Mouse (Mus musculus): ENCODE results near the gene Zbp1.

Gene Zbp1

DNA sequence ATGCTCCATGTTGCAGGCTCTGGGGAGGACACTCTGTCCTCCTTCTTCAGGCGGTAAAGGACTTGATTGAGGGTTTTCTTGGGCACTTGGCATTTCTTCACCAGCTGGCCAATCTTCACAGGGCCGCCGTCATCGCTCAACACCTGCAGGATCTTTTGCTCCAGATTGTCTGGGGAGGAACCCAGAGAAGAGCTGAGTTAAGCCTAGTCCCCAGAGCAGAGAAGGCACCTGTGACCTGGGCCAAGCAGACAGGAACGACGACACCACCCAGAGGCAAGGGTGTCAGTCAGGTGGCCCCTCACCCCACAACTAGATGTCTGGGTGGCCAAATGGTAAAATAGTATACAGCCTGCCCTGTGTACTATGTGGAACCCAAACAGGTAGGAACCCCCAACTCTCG is 1.9 kb downstream of the Zbp1 start:
- DNase-seq (ENCODE audit: low read depth, low spot score): no peak

DNA sequence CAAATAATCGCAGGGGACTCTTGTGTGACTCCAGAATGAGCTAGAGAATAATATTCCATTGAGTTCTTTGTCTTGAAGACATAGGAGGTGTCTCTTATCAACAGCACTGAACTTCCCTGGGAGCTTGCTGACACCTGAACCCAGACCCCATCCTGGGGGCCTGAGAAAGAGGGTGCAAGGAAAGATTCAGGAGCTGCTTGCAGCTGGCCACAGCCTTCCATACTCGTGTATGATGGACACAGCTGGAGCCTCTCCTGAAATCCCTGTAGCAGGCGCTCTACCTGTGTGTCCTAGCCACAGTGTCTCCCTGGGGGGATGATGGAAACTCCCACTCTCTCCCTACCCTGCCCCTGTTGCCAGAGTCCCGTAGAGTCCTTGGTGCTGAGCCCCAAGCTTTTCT is 6.5 kb downstream of the Zbp1 start:
- no peak for DNase-seq (ENCODE audit: low read depth, low spot score)

DNA sequence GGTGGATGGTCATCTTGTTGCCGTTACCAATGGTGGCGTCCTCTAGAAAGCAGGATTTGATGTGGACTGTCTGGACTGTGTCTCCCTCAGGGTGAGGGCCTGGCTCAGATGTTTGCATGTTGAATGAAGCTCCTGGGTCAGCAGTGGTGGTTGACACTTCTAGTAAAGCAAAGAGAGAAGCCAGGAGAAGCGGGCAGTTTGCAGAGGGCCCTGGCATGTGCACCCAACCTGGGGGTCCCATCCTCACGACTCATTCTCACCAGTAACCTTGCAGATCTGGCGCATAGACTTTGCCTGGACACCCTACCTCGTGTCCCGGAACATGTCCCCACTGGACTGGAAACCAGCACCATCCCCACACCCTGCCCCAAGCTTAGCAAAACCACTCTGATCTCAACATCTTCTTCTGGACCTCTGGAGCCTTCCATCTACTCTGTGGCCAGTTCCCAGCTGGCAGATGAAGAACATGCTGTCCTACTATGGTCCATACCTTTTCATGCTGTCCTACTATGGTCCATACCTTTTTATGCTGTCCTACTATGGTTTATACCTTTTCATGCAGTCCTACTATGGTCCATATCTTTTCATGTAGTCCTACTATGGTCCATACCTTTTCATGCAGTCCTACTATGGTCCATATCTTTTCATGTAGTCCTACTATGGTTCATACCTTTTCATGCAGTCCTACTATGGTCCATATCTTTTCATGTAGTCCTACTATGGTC is 9.5 kb downstream of the Zbp1 start:
- DNase-seq (ENCODE audit: low read depth, low spot score): no peak

DNA sequence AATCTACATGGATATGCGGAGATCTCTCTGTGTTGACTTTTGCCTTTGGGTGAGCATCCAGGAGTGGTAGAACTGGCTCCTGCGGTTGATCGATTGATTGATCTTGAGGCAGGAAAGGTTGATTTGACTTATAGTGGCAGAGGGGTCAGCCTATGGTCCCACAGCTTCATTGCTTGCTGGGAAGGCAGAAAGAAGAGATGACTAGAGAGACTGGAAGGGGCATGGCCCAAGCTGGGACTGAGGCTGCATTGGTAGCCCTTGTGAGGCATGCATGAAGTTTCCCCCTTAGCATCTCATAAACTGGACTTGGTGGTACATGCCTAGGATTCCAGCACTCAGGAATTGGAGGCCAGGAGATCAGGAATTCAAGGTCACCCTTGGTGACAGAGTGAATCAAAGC is 11.7 kb downstream of the Zbp1 start:
- no peak for DNase-seq (ENCODE audit: low read depth, low spot score)

DNA sequence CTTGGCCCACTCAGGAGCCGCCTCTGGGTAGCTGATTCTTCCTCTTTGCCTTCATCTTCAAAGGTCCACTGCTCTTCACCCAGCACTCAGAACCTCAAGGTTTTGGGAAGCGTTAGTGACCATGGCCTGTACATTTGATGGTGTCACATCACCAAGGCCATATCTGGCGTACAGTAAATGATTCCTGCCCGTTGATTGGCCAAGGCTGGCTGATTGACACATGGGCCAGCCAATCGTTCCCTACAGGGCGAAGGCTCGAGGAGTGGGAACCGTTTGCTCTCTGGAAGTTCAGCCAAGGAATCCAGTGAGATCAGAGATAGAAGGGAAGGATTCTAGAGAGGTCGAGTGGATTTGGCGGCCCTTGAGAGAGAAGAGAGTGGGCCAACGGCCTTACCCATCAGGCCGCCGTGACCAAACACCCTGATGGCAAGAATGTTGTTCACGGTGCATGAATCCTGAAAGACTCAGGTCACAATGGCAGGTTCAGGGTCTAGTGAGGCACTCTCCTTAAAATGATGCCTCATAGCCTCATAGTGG is 13.1 kb downstream of the Zbp1 start:
- no peak for DNase-seq (ENCODE audit: low read depth, low spot score)

DNA sequence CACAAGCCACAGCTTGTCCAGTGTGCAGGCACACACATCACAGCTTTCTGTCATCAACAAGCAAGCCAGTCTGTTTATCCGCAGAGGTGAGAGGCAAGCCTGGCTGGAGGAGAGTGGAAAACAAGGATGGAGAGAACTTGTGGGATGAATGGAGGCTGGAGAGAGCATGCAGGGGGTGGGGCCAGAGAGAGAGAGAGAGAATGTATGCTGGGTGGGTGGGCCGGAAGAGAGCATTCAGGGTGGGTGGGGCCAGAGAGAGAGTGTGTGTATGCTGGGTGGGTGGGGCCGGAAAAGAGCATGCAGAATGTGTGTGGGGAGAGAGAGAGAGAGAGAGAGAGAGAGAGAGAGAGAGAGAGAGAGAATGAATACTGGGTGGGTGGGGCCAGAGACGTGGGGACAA is 14.1 kb downstream of the Zbp1 start:
- DNase-seq (ENCODE audit: low read depth, low spot score): no peak

DNA sequence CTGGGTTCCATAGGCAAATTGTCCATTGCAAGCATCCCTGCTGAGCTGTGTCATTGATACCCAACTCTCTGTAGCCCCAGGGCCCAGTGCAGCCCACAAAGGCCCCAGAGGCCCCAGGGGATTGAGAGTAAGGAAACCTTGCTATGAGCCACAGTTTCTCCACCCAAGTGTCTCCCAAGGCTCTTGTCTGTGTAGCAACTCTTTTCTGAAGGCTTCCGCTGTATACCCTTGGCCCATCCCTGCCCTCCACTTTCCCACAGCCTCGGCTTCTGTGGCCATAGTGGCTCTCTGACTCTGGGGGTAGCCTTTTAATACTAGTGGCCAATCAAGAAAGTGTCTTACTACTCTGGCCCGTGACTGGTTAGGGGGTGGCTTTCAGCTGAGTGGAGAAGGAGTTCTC is 15.0 kb downstream of the Zbp1 start:
- no peak for DNase-seq (ENCODE audit: low read depth, low spot score)

DNA sequence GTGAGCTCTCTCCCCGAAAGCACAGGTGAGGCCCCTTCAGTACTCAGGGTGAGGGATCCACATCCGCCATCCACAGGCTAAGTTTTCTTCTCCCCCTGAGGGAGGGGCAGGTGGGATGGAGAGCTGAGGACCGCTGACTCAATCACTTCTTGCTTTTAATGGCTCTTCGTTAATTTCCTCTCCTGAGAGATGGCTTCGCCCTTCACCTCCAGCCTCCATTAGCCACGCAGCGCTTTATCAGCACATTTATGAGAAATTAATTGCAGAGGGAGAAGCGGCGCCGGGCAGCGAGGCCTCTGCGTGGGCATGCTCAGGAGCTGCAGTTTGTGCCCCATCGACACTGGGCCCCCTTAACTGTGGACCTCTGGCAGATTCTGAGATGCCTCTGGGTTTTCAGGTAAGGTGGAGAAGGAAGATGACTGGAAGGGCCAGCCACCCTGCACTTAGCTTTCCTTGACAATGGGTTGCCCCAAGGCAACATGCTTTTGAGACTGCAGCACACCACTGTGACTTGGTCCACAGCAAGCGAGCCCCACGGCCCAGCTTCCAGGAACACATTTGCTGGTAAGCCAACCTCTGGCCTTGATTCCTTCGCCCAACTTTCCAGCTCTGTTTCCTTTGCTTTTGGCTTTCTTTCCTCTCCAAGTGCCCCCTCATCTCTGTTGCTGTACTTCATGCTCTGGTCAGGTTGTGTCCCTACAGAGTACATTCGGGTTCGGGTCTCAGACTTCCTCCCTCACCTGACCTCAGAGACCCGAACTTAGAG is 15.6 kb downstream of the Zbp1 start:
- no peak for DNase-seq (ENCODE audit: low read depth, low spot score)

DNA sequence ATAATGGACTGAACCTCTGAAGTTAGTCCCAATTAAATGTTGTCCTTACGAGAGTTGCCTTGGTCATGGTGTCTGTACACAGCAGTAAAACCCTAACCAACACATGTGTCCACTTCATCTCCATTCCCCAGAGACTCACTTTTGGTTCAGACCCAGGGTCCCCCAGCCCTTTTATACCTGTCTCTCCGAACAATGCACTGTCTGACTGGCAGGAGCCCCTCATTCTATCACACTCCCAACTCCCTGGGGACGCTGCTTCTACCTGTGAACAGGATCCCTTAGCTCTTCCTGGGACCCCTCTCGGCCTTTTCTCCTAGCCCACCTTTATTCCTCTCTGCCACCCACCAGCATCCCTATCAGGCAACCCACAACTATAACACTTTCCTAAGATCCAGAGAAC is 23.9 kb downstream of the Zbp1 start:
- no peak for DNase-seq (ENCODE audit: low read depth, low spot score)

DNA sequence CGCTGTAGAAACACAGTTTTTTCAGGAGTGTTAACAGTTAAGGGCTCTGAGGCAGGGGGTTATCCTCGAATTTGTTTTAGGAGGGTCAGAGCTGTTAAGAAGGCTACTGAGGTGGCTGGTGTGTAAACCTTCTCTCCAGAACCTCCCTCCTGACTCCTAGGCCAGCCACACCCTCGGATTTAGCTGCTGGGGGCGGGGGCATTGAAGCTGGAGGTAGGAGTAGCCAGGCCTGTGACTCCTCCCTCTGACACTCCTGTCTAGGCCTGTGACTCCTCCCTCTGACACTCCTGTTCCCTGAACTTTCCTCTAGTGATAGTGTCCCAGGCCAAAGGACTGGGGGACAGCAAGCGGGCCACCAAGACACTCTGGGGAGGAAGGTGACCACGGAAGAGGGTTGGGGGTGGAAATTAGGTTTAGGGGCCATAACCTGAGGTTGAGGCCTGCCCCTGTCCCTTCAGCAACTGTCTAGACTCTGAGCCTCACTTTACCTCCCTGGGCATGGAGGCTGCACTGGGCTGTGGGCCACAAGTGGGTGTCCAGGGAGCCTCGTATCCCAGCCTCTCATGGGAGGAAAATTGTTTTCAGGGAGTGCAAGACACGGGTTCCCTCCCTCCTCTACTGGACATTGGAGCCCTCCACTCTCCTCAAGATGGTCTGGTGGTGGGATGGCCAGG is 31.4 kb downstream of the Zbp1 start:
- peak; percentile 26 for DNase-seq (ENCODE audit: low read depth, low spot score)

DNA sequence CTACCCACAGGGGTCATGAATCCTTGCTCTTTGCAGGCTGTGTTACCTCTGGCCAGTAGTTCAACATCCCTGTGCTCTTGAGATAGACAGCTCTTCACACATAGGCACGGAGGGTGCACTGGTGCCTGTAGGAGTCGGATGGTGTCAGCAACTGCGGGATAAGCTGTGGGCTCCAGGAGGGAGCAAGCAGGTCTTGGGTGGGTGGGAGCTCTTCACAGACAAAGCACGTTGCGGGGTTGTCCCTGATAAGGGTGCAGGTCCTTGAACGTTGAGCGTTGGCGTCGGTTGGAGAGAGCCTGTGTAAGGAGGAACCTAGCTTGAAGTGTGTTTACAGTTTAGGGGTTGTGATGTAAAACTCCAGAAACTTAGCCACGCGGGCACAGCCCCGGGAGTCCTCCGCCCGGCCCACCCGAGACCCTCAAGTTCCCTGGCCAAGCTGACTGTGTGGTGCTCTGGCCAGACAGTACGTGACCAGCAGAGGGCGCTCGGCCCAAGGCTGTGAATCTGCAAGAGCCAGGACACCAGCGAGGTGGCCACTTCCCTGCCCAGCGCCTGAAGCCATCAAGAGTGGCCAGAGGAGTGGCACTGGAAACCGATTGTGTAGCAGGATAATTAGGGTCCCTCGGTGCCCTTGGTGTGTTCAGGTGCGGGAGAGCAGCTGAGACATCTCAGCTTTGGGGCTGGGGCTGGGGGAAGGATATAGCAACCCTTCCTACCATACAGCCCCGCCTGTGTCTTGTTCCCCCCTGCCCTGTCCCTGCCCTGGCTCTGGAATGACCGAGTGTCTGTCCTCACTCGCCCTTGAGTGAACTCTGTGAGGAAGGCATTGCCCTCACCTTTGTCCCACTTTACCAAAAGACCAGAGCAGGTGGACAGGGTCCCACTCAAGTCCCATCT is 32.4 kb downstream of the Zbp1 start:
- DNase-seq (ENCODE audit: low read depth, low spot score): peak; percentile 70

DNA sequence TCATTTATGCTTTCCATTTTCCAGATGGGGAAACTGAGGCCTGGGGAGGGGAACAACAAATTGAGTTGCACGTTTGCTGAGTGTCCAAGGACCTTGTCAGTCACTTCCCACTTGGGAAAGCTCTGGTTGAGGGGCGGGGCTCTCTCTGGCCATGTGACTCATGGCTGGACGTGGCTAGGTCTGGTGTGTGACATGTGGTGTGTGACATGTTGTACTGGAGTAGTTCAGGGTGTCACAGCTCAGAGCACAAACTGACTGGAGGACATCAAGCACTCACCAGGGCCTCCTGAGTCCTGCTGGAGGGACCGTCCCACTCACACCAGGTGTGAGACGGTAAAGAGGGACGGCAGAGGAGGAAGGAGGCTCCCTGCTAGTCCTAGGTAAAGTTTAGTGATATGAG is 33.4 kb downstream of the Zbp1 start:
- no peak for DNase-seq (ENCODE audit: low read depth, low spot score)

DNA sequence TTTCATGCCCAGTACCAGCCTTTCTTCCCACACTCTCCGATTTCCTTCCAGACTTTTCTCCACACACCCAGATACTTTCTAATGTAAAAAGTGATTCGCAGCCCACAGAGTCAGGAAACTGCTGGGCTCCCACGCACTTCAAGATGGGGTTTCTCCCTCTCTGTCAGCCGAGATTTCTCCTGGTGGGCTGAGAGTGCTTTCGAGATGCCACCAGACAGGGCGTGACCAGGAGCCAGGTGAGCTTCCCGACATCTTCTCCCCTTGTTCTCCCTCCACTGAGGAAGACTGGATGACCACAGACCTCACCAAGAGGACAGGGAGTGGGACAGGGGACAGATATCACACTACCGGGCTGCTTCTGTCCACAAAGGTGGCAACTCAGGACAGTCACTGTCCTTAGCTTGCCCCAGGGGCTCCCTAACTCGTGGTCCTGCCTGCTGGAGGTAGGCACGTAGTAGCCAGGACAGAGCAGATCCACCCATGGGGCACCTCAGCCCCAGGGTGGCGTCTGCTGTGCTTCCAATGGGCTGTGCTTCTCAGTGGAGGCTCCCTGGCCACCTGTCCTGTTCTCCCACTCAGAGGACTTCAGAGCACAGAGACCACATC is 34.1 kb downstream of the Zbp1 start:
- DNase-seq (ENCODE audit: low read depth, low spot score): no peak

DNA sequence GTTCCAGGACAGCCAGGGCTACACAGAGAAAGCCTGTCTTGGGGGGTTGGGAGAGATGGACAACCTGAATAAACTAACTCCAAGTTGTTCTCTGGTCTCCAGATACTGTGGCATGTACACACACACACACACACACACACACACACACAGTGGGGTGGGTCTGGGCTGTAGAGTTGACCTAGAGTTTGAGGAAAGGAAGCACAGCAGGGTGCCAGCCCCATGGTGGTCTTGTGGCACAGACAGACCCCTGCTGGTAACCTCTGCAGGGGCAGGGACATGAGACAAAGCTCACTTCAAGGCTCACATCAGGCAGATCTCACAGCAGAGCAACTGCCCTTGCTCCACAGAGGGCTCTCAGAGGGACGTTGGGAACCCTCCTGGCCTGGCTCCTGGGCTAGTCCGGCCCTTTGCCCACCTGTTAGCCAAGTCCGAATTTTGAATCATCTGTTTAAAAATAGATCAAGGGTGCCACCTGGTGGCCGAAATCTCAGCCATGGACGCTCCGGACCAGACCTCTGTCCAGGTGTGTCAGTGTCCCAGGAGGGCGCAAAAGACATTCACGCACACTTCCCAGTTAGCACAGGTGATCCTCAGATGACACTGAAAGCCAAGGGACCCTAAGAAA is 34.8 kb downstream of the Zbp1 start:
- peak; percentile 27 for DNase-seq (ENCODE audit: low read depth, low spot score)

DNA sequence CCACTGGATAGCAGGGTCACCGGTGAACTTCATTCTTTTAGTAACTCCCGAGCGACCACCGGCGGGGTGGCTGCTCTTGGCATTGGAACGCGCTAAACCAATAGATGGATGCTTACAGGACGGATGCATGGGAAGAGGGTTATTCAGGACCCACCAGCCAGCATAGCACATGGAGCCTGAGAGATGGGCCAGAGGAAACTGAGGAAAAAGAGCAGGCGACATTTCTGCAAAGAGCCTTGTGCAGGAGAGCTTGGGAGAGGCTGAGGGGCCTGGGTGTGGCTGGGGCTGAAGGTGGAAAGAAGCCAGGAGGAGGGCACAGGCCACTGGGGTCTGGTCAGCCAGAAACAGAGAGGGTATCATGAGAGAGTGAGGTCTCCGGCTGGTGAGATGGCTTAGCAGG is 35.4 kb downstream of the Zbp1 start:
- no peak for DNase-seq (ENCODE audit: low read depth, low spot score)

DNA sequence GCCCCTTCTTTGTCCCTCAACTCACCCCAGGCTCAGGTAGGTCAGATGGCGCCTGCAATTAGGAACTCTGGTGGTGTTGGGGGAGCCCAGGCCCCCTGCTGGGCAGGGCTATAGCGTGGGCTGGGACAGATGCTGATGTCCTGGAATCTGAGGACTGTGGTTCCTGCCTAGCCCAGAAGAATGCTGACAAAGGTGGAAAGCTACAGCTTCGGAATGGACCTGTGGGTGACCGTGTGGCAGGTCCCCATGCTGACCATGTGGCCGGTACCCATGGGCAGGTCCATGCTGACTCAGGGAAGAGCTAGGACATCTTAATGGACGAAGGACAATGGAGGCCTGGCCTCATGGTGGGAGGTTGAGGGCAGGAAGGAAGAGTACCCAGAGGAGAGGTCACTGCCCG is 35.9 kb downstream of the Zbp1 start:
- no peak for DNase-seq (ENCODE audit: low read depth, low spot score)

DNA sequence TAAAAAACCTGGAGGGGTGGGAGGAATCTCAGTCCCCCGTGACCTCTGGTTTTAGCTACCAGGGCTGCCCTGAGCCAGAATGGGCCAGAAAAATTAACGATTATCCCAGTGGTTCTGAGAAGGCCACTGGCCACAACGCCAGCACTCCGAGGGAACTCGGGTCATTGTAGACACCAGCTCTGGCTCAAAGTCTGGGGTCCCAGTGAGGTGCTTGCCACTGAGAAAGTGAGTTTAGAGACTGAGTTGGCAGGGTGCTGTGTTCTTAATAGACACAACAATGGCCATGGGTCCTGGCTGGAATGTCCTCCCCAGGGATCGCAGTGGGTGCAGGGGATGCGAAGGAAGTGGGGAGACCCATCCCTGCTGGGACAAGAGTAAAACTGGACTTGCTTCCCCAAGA is 36.8 kb downstream of the Zbp1 start:
- no peak for DNase-seq (ENCODE audit: low read depth, low spot score)

DNA sequence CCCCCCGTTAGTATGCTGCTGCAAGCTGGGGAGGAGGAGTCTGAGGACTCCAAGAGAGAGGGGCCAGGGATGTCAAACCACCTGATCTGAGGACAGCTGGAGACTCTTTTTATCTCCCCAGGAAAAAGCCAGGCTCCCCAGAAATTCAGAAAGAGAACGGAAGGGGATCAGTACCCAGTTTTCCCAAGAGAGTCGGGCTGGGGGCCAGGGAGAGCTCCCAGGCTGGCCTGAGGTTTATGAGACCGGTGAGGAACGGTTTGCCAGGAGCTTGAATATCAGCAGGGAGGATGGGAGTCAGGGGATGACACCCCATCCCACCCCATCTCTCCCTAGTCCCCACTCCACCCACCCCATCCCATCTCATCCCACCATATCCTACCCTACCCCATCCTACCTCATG is 37.2 kb downstream of the Zbp1 start:
- DNase-seq (ENCODE audit: low read depth, low spot score): no peak

DNA sequence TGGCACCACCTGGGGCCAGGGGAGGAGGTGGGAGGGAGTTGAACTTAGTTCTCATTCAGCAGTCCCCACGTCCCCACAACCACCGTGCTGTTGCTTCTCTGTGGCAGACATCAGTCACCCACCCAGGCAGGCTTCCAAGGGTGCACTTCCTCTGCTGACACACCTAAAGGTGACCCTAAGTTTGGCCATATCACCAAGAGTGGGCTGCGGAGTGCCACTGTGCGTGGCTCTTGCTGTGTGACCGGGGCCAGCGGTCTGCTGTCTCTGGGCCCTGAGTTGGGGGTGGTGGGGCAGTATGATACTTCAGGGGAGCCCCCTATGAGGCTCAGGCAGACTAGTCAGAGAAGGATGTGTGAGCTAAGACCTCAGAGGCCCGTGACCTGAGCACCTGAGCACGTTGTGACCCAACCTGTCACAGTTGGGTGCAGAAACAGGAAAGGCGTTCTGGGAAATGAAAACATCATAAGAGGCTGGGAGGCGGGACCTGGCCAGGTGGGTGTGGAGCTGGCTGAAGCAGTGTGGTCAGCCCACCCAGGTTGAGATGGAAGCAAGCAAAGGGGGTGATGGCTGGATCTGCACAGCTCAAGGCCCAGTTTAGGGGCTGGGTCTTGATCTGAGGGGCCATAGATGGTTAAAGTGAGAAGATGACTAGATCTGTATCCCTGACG is 37.9 kb downstream of the Zbp1 start:
- no peak for DNase-seq (ENCODE audit: low read depth, low spot score)

DNA sequence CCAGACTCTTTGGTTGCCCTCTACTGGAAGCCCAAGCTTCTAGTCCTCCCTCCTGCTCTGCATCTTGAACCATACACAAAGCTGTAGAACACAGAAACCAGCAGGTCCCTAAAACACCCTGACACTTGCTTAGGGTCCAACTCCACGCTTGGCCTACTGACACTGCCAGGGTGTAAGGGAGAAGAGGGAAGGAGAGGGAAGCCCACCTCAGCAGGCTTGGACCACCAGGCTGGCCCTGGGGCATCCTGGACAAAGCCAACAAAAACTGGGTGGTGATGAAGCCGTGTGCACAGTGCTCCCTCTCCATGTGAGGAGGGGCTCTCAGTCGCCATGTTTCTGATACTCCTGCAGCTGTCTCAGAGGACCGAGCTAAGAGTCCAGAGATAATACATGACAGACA is 38.7 kb downstream of the Zbp1 start:
- DNase-seq (ENCODE audit: low read depth, low spot score): no peak

Measured in CD4-positive helper T cell, adult 2 months (primary cell).